Mouse (Mus musculus) left cerebral cortex, postnatal 10 days (tissue): ENCODE results near the gene Sprr2a1. TPM values are rescaled to one million over a fixed set of nuclear protein-coding genes. Genes with fewer than 3 reads are reported as not detected.
"Not testable (repeated sequence)": the region's sequence is repeated elsewhere in the genome, so short reads cannot be mapped to it uniquely, and the experiment has no call there.

Source experiments
- DNase-seq, 2 experiments: peaks; one replicate each; pipeline ENCODE4 v3.0.0; 2021 to 2022; ENCODE audit warnings: low spot score in 2 of 2, mixed read lengths in 1 of 2; ENCODE audit errors: extremely low spot score in 1 of 2
- intact Hi-C: fragments of 180-260 bp; cut with DNase I; formaldehyde crosslinking; loops from one replicate; pipeline ENCODE4 v1.15.1; 2025
- total RNA-seq, 2 experiments: library from RNA; stranded (reverse); gene quantifications; 2 replicates each; pipeline ENCODE4 v1.2.3; 2021

Sprr2a1 gene
- total RNA-seq, 2 experiments from 2014 or later, result not detected

- intact Hi-C loops, DNase-seq: not testable (repeated sequence)
These were observed 47.9 kb downstream of the Sprr2a1 start for GRCm38 (mm10) chr3:92263462-92263861.

Other genes with a start within 250 kb of the Sprr2a1 start
- not detected for gene Pglyrp3, start 201.2 kb upstream of the Sprr2a1 start, total RNA-seq
- 1 to 10 TPM; 6.2 to 6.6 TPM for gene Lor, start 132.7 kb upstream of the Sprr2a1 start, total RNA-seq
- not detected for gene Prr9, start 91.9 kb upstream of the Sprr2a1 start, total RNA-seq
- not detected for gene Lelp1, start 73.1 kb upstream of the Sprr2a1 start, total RNA-seq
- gene Sprr2a2, start 121 bp downstream of the Sprr2a1 start, total RNA-seq, result not detected
- gene Sprr2a3, start 69.6 kb downstream of the Sprr2a1 start, total RNA-seq, result not detected
- not detected for gene Sprr2b, start 100.8 kb downstream of the Sprr2a1 start, total RNA-seq
- gene Sprr2d, start 123.3 kb downstream of the Sprr2a1 start, total RNA-seq, result not detected
- not detected for gene Sprr2e, start 136.3 kb downstream of the Sprr2a1 start, total RNA-seq
- gene Sprr2f, start 149.4 kb downstream of the Sprr2a1 start, total RNA-seq, result not detected
- not detected for gene Sprr2h, start 169.9 kb downstream of the Sprr2a1 start, total RNA-seq
- gene Sprr2i, start 192.2 kb downstream of the Sprr2a1 start, total RNA-seq, result not detected
- gene Sprr2j-ps, start 202.3 kb downstream of the Sprr2a1 start, total RNA-seq, result not detected
- gene Gm9774, start 213.6 kb downstream of the Sprr2a1 start, total RNA-seq, result 1 to 10 TPM; 1.5 to 3.6 TPM
- not detected for gene Sprr2k, start 216.8 kb downstream of the Sprr2a1 start, total RNA-seq
- not detected for gene Sprr1b, start 223.0 kb downstream of the Sprr2a1 start, total RNA-seq
- gene Sprr3, start 242.9 kb downstream of the Sprr2a1 start, total RNA-seq, result not detected